Mouse (Mus musculus): ENCODE results near the gene Tgfb1i1.
A peak's percentile ranks its signal among the peaks of the same experiment; 100 is the strongest.

Tgfb1i1 gene

DNA sequence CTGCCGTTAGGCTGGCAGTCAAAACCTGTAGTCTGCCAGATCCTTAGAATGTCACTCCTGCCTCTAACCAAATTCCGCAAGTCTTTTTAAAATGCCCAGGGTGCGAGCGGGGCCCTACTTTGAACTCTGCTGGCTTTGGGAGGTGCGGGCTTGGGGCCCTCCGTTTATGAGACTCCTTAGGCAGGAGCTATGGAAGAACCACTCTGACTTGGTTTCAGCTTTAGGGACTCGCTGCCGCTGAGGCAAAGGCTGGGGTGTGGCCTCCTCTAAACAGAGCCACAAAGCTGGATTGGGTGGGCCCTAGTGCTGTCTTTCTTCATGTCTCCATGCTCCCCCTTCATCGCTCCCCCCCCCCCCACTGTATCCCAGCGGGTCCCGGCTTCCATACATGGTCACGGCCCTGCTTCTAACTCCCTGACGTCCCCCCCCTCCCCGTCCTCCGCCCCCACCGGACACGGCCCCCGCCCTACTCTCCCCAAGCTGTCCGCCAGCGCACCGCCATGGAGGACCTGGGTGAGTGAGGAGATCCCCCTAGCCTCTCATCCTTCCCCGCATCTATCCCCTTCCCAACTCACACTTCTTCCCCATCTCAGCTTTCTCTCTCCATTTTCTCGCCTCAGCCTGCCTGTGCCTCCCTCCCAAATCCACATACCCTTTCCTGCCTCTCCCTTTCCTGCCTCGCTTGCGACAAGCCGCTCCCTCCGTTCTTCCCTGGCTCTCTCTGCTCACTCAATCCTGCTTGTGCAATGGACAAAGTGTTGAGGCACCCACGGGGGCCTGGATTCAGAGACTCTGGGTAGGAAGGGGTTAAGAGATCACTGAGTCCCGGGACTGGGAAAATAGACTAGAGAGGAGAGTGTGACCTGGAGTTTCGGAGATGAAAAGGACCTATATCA is at the start of gene Tgfb1i1:
Gene Tgfb1i1 (plus strand): TSS at position 317 of the 896 bp plus-strand sequence.
- DNase-seq (ENCODE audit: low read depth, low spot score), result peak; percentile 84

DNA sequence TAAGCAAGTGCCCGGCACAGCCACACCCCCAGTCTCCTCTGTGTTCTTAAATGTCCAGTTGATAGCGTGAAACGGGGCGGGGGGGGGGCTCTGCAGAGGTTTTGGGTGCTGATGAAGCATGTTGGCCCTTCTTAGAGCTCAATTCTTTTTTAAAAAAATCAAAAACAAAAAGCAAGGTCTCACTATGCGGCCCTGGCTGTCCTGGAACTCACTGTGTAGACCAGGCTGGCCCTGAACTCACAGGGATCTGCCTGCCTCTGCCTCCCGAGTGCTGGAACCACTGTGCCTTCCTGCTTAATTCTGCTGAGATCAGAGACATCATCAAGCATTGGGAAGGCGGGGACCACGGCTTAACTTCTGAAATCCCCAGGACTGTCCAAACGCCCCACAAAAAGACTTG is 45.0 kb upstream of the Tgfb1i1 start:
- DNase-seq (ENCODE audit: low read depth, low spot score), result no peak

DNA sequence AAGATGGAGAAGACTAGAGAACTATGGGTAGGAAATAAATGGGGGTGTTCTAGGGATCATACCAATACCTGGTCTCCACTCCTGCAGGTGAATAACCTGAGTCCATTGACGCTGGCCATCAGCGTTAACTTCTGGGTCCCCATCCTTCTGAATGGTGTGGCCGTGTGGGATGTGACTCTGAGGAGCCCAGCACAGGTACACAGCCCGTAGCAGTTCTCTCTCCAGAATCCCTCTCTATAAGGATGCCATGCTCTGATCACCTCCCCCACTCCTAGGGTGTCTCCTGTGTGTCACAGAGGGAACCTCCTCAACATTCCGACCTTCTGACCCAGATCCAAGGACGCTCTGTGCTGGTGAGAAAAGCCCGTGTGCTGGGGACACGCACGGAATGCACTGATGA is 43.5 kb upstream of the Tgfb1i1 start:
- DNase-seq (ENCODE audit: low read depth, low spot score), result no peak

DNA sequence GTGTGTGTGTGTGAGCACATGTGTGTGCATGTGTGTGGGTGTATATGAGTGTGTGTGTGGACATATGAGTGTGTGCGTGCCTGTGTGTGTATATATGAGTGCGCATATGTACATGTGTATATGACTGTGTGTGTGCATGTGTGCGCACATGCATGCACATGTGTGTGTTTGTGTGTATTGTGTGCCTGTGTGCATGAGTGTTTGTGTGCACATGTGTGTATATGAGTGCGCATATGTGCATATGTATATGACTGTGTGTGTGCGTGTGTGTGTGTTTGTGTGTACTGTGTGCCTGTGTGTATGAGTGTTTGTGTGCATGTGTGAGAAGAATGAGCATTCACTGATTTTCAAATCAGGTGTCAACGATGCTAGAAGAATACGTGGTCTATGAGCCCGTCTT is 42.4 kb upstream of the Tgfb1i1 start:
- DNase-seq (ENCODE audit: low read depth, low spot score), result no peak

DNA sequence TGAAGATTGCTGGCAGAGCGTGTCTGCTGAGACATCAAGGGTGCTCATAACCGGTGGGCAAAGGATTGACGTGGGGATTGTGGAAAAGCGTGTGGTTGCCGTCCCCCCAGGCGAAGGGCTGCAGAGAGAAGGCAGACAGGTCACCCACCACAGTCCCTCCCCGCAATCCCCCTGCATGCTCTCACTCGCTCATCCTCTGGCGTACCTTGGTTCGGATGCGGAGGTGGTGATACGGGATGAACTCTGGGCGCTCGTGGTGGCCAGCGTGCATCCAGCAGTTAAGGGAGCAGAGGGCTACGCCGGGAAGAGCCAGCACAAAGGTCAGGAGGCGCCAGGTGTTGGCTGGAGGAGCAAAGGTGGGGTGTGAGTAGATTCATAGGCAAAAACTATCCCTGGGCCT is 40.9 kb upstream of the Tgfb1i1 start:
- DNase-seq (ENCODE audit: low read depth, low spot score), result no peak

DNA sequence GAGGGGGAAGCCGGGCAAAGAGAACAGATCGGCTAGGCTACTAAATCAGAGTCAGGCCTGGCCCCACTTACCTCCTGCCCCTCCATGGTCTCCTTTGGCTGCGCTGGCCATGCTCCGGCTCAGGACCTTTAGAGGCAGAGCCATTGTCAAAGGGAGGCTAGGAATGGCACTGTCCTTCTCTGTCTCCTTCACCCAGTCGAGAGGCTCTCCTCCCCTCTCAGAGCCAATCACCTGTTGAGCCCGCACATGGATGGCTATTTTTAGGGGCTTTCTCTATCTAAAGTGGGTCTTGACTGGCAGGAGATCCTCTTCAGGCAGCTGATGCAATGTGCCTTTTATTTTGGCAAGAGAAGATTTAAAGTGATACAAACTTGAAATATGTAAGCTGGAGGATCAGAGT is 40.5 kb upstream of the Tgfb1i1 start, which contains the start of gene Cox6a2:
Gene Cox6a2 (minus strand): TSS at position 236 of the 400 bp plus-strand sequence.
- DNase-seq (ENCODE audit: low read depth, low spot score), result peak; percentile 37

DNA sequence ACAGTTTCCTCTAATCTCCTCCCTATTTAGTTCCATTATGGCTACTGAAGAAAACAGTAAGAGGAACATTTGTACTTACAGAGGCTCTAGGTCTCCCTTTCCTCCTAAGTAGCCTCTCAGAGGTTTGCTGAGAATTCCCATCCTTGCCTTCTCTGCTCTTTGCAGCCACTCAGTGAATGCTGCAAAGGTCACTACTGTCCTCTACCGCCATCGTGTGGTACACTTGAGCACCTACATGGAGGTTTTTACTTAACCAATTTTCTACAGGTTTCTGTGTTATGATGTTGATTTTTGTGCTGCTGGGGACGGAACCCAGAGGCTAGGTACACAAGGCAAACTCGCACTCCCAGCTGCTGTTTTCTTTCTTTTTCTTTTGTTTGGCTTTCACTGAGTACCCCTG is 38.4 kb upstream of the Tgfb1i1 start:
- DNase-seq (ENCODE audit: low read depth, low spot score), result peak; percentile 83

DNA sequence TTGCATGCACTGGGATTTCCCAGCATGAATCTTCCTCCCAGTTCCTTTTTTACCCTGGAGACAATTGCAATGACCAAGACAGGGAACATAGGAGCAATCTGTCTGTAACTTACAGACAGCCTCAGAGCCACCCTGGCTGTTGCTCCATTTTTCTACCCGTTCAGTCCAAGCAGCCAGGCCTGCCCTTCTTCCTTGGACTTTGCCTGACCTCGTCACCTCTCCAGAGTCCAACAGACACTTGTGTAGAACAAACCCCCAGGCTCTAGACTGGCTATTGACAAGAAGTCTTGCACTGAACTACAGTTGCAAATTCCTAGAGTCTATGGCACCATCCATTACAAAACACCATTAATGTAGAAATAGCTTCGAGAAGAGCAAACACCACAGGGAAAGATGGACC is 36.8 kb upstream of the Tgfb1i1 start:
- DNase-seq (ENCODE audit: low read depth, low spot score), result no peak

DNA sequence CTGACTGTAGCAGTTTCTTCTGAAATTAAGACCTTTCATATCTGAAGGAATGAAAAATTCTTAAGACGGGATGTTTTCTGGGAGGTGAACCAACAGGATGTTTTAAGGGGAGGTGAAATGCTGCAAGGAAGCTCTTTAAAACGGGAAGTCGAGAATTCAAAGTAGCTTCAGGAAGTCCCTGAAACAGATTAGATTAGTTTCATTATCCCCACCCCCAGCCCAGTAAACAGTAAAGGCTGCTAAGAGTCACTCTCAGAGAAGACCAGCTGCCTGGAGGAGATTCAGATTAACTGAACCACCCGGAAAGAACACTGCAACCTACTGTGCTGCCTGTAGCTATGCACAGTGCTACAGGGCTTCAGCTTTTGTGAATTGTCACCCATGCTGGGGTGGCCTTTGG is 26.7 kb upstream of the Tgfb1i1 start:
- no peak for DNase-seq (ENCODE audit: low read depth, low spot score)

DNA sequence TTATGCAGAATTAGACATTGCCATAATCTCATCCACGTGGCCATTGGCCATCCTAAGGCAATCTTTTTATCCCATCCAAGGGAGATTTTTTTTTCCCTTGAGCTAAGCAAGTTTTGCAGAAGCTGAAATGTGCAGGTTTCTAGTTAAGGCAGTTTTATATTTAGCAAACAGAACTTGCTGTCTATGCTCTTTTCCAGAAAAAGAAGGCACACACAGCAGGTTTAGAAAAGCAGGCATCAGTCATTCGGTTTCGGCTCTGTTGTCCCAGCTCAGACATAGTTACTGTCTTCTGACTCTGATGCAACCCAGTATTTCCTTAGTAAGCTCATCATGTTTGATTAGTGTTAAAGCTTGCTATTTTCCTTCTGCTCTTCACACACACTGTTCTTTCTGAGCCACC is 25.7 kb upstream of the Tgfb1i1 start:
- peak; percentile 72 for DNase-seq (ENCODE audit: low read depth, low spot score)

DNA sequence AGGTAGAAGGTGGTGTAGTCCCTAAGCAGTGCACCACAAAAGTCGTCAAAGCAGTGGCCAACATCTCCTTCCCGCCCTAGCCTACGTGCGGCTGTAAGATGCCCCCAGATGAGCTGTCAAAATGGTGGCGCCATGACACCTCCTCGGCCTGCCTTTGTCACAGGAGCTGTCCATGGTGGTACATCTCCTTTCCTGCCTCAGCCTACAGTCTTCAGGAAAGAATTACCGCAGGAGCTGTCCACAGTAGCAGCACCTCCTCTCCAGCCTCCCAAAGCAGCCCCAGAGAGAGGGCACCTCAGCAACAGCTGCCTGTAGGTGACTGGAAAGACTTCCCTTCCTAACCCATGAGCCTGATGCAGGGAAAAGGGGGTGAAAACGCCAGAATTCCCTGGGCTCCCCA is 14.9 kb upstream of the Tgfb1i1 start:
- no peak for DNase-seq (ENCODE audit: low read depth, low spot score)

DNA sequence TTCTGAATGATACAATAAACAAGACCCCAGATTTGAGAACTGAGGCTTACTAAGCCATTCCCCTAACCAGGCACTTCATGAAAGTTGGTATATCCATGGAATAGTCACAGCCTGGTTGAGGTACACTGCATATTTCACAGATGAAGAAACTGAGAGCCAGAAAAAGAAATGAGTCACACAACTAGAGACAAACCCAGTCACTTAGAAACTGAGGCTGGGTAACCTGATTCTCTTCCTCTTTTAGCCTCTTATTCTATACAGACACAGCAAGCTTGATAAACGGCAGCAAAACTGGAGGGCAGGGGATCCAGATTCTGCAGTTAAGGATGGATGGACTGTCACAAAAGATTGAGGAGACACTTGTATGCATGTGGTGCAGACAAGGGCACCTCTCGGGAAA is 11.8 kb upstream of the Tgfb1i1 start:
- DNase-seq (ENCODE audit: low read depth, low spot score), result no peak

DNA sequence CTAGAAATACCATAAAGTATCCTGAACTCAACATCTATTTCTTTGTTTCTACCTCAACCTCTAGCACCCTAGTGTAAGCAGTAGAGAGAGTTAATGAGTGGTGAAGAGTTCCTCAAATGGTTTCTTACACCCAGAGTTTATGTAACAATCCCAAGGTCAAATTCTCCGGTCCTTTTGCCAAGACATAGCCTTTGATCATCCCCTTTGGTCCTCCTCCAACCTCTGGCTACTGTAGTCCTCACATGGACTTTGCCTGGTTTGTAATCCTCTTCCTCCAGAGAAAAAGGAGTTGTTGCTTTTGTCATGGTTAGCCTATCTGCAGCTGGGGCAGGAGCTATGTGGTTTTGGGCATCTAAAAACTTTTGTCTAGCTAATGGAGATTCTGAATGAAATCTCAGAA is 11.1 kb upstream of the Tgfb1i1 start:
- DNase-seq (ENCODE audit: low read depth, low spot score), result no peak

DNA sequence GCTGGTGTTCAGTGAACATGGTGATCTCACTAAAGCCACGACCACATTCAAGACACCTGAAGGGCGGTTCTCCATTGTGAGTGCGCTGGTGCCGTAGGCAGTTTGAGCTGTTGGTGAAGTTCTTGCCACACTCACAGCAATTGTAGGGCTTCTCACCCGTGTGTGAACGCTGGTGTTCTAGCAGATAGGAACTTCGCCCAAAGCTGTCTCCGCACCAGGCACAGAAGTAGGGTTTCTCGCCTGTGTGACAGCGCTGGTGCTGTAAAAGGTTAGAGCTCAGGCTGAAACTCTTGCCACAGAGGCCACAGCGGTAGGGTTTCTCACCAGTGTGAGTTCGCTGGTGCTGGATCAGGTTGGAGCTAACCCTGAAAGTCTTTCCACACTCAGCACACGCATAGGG is 10.2 kb upstream of the Tgfb1i1 start:
- no peak for DNase-seq (ENCODE audit: low read depth, low spot score)

DNA sequence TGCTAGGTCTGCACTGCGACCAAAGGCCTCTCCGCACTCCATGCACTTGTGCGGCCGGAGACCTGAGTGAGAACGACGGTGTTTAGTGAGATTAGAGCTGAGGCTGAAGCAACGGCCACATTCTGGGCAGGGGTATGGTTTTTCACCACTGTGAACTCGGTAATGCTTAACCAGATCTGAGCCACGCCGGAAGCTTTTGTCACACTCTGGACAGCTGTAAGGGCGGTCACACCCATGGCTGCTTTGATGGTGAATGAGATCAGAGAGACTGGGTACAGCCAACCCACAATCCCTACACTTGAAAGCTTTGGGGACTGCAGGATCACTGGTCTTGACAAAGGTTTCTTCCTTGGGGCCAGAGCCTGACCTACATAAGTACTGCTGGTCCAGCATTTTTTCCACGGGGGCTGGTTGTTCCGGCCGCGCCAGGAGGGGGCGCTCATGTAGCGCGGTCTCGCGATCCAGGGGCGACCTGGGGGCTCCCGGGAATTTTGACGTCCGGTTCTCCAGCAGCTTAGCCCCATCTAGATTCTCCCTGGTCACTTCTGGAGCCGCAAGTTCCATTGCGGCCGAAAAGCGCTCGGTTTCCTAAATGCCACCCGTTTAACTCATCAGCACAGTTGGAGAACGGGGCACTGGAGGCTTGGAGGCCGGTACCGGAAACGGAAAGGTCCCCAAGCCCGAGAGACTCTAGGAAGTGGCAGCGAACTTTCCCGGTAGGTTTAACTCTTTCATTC is 9.6 kb upstream of the Tgfb1i1 start, which contains the start of gene Armc5:
Gene Armc5 (plus strand): TSS at position 487 of the 737 bp plus-strand sequence.
- peak; percentile 84 for DNase-seq (ENCODE audit: low read depth, low spot score)

DNA sequence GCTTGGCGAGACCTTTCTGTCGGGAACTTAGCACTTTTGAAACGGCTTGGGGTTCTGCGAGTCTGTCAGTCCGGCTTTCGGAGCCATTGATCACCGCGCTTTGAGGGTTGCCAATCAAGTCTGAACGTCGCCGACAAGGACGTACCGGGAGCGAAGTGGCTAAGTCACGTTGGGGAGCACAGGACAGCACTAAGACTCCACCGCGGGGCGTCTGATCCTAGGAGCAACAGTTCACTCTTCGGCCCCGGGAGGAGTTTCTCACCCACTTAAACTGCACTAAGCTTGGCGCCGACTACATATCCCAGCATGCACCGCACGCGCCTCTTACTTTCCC is 9.1 kb upstream of the Tgfb1i1 start:
- DNase-seq (ENCODE audit: low read depth, low spot score), result no peak

DNA sequence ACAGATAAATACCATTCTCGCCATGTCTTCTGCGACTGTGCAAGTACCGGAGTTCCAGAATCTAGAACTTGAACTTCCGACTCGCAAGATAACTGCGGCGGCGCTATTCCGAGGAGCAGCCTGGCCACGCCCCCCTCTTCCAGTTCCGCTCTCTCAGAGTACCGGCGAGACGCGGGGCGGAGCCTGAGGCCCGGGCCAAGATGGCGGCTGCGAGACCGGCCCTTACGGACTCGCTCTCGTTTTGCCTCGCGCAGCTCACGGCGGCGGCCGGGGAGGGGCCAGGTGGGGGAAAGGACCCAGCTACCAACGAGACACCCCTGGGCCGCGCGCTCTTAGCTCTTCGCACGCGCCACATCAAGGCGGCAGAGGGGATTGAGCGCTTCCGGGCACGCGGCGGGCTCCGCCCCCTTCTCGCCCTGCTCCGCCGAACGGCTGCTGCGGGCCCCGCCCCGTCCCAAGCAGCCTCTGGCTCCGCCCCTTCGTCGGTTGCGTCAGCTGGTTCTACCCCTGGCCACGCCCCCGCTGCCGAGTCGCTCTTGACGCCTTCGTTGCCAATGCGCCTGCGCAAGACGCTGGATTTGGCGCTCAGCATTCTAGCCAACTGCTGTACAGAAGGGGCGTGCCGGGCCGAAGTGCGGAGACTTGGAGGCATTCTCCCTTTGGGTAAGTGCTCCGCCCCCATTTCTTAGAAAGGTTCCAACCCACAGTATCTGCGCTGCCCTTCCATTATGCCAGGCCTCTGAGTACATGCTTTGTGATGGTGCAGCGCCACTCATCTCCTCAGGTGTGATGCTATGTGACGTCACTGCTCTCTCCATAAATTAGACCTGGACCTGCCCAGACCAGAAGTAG is 8.5 kb upstream of the Tgfb1i1 start, which contains the start of gene 9130023H24Rik:
Gene 9130023H24Rik (minus strand): TSS at position 105 of the 852 bp plus-strand sequence.
- DNase-seq (ENCODE audit: low read depth, low spot score), result peak; percentile 99

DNA sequence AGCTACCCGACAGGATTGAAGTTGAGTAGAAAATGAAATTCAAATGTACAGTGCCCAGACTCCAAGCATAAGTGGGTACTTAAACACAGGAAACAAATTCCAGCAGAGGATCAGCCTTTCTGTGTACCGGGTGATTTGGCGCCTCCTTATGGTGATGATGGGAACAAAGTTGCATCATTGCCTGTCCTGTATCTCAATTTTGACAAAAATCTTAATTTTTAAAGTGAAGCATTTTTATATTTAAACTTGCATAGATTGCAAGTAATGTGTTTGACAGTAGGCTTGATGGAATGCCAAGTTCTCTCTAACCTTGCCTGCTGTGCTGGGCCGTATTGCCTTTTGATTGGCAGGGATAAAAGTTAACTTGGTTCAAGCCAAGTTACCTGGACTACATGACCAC is 7.6 kb upstream of the Tgfb1i1 start:
- peak; percentile 56 for DNase-seq (ENCODE audit: low read depth, low spot score)

DNA sequence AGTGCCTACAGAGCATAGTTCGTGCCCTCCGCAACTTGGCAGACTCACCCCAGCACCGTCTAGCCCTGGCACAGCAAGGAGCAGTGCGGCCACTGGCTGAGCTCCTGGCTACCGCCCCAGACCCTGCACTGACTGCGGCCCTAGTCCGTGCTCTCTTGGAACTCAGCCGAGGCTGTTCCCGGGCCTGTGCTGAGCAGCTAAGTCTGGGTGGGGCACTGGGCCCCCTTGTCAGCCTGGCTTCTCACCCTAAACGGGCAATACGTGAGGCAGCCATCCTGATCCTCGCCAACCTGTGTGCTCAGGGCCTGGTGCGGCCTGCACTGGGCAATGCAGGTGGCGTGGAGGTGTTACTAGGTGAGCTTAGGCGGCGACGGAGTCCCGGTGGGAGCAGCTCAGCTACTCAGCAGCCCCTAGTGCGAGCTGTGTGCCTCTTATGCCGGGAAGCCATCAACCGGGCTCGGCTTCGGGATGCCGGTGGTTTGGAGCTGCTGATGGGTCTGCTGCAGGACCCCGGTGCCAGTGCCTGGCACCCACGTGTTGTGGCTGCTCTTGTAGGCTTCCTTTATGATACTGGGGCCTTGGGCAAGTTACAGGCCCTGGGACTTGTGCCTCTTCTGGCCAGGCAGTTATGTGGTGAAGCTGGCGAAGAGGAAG is 6.4 kb upstream of the Tgfb1i1 start:
- no peak for DNase-seq (ENCODE audit: low read depth, low spot score)

DNA sequence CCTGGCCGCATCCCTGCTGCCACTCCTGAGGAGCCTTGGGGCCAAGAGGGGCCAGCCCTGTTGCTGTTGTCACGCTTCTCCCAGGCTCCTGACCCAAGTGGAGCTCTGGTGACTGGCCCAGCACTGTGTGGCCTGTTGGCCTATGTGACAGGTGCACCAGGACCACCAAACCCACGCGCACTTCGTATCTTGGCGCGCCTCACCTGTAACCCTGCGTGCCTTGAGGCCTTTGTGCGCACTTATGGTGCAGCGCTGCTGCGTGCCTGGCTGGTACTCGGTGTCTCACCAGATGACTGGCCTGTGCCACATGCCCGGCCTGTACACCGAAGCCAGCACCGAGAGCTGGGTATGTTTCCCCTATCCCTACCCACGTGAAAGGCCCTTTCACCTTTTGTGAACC is 4.3 kb upstream of the Tgfb1i1 start:
- DNase-seq (ENCODE audit: low read depth, low spot score), result no peak

DNA sequence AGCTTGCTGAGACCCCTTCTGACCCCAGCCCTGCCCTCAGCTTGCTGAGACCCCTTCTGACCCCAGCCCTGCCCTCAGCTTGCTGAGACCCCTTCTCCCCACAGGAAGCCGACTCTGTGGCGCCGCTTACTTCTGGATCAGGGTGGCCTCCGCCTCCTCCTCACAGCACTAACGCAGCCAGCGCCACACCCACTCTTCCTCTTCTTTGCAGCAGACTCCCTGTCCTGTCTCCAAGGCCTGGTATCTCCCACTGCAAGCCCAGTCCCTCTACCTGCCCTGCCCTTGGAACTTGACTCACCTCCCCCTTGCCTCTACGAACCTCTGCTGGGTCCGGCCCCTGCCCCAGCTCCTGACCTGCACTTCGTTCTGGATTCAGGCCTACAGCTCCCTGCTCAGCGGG is 2.7 kb upstream of the Tgfb1i1 start:
- DNase-seq (ENCODE audit: low read depth, low spot score), result no peak

All from brain, adult 2 months (tissue).